Mouse (Mus musculus) kidney, embryonic 15.5 days (tissue): ENCODE data around the gene 1700113H08Rik. TPM values are rescaled to one million over a fixed set of nuclear protein-coding genes. Genes with fewer than 3 reads are reported as not detected.

ENCODE experiments used
- ATAC-seq: fragments of 200-750 bp; cut with Nextera tagmentation; replicated peaks from 2 replicates; pipeline ENCODE4 v1.8.0; 2017; ENCODE audit warnings: moderate TSS enrichment; ENCODE audit not compliant: low FRiP score
- H3K27ac ChIP-seq: fragments of 300-500 bp; sonication (generic); 2 replicates; pipeline ENCODE4 v1.5.1; 2015; ENCODE audit warnings: mild to moderate bottlenecking, inconsistent platforms
- H3K27me3 ChIP-seq: fragments of 300-500 bp; sonication (generic); 2 replicates; pipeline ENCODE4 v1.6.1; 2015; ENCODE audit warnings: inconsistent platforms
- H3K36me3 ChIP-seq: fragments of 300-500 bp; sonication (generic); 2 replicates; pipeline ENCODE4 v1.6.1; 2015; ENCODE audit warnings: inconsistent platforms
- H3K4me1 ChIP-seq: fragments of 300-500 bp; sonication (generic); 2 replicates; pipeline ENCODE4 v1.6.1; 2015; ENCODE audit warnings: inconsistent platforms
- H3K4me2 ChIP-seq: fragments of 300-500 bp; sonication (generic); 2 replicates; pipeline ENCODE4 v1.6.1; 2015; ENCODE audit warnings: moderate library complexity, mild to moderate bottlenecking, inconsistent platforms
- H3K4me3 ChIP-seq: fragments of 300-500 bp; sonication (generic); replicated peaks from 2 replicates; pipeline ENCODE4 v1.5.1; 2015; ENCODE audit warnings: mild to moderate bottlenecking, inconsistent platforms
- H3K9ac ChIP-seq: fragments of 300-500 bp; sonication (generic); 2 replicates; pipeline ENCODE4 v1.6.1; 2015; ENCODE audit warnings: mild to moderate bottlenecking, inconsistent platforms
- H3K9me3 ChIP-seq: fragments of 300-500 bp; sonication (generic); replicated peaks from 2 replicates; pipeline ENCODE4 v1.6.1; 2016; ENCODE audit warnings: inconsistent platforms
- WGBS: fragments of 180-500 bp; shearing (Covaris S2); methylation state at CpG from one replicate; pipeline ENCODE4 v1.1.7; 2015; ENCODE audit warnings: mixed read lengths; 5-methylcytosine and 5-hydroxymethylcytosine counted together
- polyA plus RNA-seq: library from polyadenylated mRNA; unstranded; fragments of >200 nt; fragmentation: Nextera tagmentation; extraction: Ambion mirVana; gene quantifications from 2 replicates; pipeline ENCODE4 v1.2.1, GENCODE M21; 2015

Gene 1700113H08Rik
- not detected in 2 replicates for polyA plus RNA-seq

DNA sequence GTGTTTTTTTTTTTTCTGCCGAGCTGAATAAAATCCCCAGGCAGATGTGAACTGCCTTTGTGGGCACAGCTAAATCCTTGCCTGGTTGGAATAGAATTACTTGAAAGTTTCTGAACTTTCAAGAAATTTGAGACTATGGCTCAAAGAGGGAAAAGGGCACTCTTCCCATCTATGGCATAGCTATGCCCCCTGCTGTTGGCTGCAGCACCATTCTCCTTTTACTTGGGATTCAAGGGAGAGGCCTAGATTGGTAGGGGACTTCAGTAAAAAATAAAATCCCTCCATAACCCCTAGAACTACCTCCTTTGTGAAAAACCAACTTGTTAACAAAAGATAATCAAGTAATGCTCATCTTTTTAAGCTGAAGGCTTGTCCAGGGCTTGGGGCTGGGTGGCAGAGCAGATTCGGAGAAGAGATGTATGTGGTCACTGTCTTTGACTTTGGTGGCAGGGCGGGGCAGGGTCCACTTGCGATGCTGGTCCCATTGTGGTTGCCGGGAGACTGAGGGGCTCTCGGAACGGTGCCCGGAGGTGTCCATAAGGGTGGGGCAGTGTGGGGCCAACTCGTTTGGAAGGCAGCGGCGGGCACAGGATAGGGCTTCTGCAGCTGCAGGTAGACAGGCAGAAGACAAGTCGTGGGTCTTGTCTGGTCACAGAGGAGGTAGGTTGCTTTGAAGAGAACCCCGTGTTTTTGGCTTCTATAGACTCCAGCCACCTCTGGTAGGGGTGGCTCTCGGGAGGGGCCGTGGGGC lies at the start of gene 1700113H08Rik:
1700113H08Rik (plus strand) TSS at position 546 of the 751 bp plus-strand sequence.
- ATAC-seq, result peak; percentile 37
- H3K27ac ChIP-seq, result no peak within 1 kb of the TSS
- 11% methylated on average over 15 of the region's 15 CpGs for whole genome bisulfite sequencing

DNA sequence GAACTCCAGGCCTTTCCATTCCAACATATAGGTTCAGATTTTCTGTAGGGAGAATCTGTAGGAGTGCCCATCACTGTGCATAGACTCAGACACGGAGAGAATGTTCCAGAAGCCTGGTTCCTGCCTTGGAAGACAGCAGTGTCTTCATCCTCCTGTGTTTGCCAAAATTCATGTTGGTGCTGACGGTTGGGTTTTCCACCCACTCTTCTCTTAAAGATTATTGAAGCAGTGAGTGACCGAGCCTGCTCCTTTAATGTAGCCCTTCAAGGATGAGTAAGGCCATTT lies 49.7 kb upstream of the 1700113H08Rik start:
- H3K4me2 ChIP-seq, result no peak overlapping the region
- H3K4me1 ChIP-seq, result no peaks in the 10 kb centered on the region
- WGBS, result 83% methylated on average over 3 of the region's 3 CpGs
- no peaks in the 10 kb centered on the region for H3K36me3 ChIP-seq
- no peaks in the 10 kb centered on the region for H3K27me3 ChIP-seq
- no peak for ATAC-seq
- H3K4me3 ChIP-seq, result no peak overlapping the region
- H3K9ac ChIP-seq, result no peak overlapping the region
- no peak overlapping the region for H3K27ac ChIP-seq
- H3K9me3 ChIP-seq, result no peaks in the 10 kb centered on the region

More for the DNA sequence above, at the start of gene 1700113H08Rik:
- H3K4me3 ChIP-seq, result peak within 1 kb of the TSS; percentile 54
- peak within 1 kb of the TSS; percentile 97 for H3K4me2 ChIP-seq
- H3K9me3 ChIP-seq, result no peaks in the 10 kb centered on the region
- peaks cover 13% of the 10 kb centered on the region for H3K27me3 ChIP-seq
- H3K4me1 ChIP-seq, result peaks cover 12% of the 10 kb centered on the region
- H3K36me3 ChIP-seq, result no peaks in the 10 kb centered on the region
- H3K9ac ChIP-seq, result peak within 1 kb of the TSS; percentile 31; the same call in 1 of the 2 replicates

DNA sequence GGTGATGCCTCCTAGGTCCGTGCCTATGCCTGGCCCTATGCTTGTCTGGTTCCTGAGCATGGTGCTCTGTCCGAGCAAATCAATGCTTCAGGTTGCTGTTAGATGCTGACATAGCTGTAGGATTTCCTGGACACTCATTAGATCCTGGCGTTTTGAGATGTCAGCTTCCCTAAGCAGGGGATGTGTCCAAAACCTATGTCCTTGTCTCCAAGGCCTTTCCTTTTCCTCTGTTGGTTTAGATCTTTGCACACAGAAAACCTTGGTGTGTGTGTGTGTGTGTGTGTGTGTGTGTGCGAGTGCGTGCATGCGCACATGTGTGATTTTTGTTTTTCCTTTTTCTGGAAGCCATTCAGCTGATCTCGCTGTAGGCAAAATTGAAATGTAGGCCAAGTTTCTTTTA lies 45.8 kb upstream of the 1700113H08Rik start:
- ATAC-seq, result no peak
- Histone ChIP-seq H3K4me1 (peaks cover 9% of the 10 kb centered on the region), H3K27me3 (no peaks in the 10 kb centered on the region), H3K9me3 (no peaks in the 10 kb centered on the region), H3K9ac (no peak overlapping the region), H3K36me3 (no peaks in the 10 kb centered on the region), H3K4me2 (no peak overlapping the region), H3K27ac (no peak overlapping the region), H3K4me3 (no peak overlapping the region)
- WGBS, result 84% methylated on average over 7 of the region's 7 CpGs

DNA sequence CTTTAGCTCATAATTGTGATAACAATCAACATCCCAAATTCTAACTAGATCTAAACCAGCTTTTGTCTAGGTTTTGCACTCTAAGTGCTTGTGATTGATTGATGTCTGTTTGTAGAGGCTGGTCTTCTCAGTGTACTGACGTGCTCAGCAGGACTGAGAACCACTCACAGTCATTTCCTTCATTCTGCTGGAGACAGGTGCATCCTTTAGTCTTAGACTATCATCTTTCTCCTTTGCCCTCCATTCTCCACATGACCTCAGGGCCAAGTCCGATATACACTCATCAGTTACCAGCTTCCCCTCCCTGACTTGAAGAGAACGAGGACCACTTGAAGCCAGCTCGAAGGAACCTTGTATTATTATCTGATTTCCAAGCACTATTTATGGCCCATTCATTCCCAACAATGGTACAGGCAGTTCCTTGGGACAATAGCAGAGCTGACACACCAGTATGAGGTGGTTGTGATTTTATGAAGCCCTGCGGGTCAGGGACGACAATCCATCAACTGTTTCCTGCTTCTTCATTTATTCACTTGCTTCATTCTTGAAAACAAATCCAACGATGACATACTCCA lies 43.4 kb upstream of the 1700113H08Rik start:
- Histone ChIP-seq H3K4me1 (peaks cover 15% of the 10 kb centered on the region), H3K4me3 (no peak overlapping the region), H3K9me3 (no peaks in the 10 kb centered on the region), H3K27ac (peak overlapping the region; percentile 37; the same call in 1 of the 2 replicates), H3K9ac (no peak overlapping the region), H3K27me3 (no peaks in the 10 kb centered on the region), H3K4me2 (no peak overlapping the region), H3K36me3 (no peaks in the 10 kb centered on the region)
- WGBS, result 64% methylated on average over 7 of the region's 7 CpGs
- no peak for ATAC-seq

DNA sequence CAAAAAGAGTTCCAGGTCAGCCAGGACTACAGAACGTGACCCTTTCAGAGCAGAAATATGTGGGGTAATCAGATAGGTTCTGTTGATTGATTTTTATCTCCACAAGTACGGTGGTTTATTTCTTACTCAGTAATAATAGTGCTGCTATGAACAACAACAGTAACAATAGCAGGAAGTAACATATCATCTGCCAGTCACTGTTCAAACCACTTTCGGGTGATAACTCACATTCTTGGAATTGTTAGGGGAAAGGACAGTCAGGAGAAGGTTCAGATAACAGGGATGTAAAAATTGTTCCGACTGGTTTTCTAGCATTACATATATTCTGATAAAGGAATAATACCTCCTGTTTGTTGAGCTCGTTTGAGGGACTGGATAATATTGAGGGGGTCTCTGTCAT lies 42.4 kb upstream of the 1700113H08Rik start:
- no peak overlapping the region for H3K4me2 ChIP-seq
- WGBS, result 21% methylated on average over 5 of the region's 5 CpGs
- no peak for ATAC-seq
- H3K27me3 ChIP-seq, result no peaks in the 10 kb centered on the region; the same call in 1 of the 2 replicates
- no peak overlapping the region for H3K27ac ChIP-seq
- H3K4me1 ChIP-seq, result peaks cover 15% of the 10 kb centered on the region
- no peaks in the 10 kb centered on the region for H3K36me3 ChIP-seq
- H3K9ac ChIP-seq, result no peak overlapping the region
- no peak overlapping the region for H3K4me3 ChIP-seq
- H3K9me3 ChIP-seq, result no peaks in the 10 kb centered on the region

DNA sequence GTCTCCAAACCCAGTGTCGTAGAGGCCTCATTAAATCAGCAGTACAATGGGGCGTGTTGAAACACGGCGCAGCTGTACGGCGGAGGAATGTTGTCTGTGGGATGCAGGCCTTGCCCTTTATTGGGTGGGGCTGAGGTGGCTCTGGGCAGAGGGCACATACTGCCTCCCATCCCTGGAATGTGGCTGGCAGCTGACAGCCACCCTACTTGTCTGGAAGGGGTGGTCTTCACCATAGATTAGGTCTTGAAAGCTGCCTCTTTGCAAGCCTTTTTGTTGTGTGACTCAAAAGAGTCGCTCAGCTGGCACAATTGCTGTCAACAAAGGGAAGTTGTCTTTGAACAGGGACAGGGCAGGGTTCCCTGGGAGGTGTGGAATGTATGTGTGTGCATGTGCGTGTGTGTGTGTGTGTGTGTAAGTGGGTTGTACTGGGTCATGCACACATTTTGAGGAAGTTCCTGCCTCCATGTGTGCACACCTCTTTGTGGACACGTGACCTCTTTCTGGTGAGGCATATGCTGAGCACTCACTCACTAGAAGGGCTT lies 41.6 kb upstream of the 1700113H08Rik start:
- Histone ChIP-seq H3K9ac (no peak overlapping the region), H3K4me2 (no peak overlapping the region), H3K27ac (no peak overlapping the region), H3K36me3 (no peaks in the 10 kb centered on the region), H3K27me3 (no peaks in the 10 kb centered on the region; the same call in 1 of the 2 replicates), H3K9me3 (no peaks in the 10 kb centered on the region), H3K4me3 (no peak overlapping the region), H3K4me1 (peaks cover 15% of the 10 kb centered on the region)
- peak; percentile 80 for ATAC-seq
- WGBS, result 36% methylated on average over 9 of the region's 9 CpGs

DNA sequence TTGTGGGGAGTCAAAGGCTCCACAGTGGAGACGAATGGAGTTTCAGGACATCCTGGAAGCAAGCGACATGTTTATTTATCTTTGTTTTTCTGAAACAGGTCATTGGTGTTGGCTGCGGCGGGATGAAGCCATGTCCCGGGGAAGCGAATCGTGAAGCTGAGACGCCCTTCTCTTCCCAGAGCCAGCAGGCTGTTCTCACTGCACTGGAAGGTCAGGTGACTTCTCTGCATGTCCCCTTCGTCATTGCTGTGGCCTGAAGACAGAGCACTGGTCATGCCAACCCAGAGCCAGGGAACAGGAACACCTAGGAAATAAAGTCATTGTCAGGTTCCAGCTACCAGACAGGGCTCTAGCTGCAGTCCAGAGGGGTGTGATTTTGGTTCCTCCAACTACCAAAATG lies 39.0 kb upstream of the 1700113H08Rik start:
- H3K36me3 ChIP-seq, result no peaks in the 10 kb centered on the region
- no peaks in the 10 kb centered on the region for H3K9me3 ChIP-seq
- H3K4me2 ChIP-seq, result no peak overlapping the region
- no peak overlapping the region for H3K9ac ChIP-seq
- H3K4me1 ChIP-seq, result peaks cover 15% of the 10 kb centered on the region
- H3K27ac ChIP-seq, result no peak overlapping the region
- WGBS, result 40% methylated on average over 9 of the region's 9 CpGs
- no peak overlapping the region for H3K4me3 ChIP-seq
- H3K27me3 ChIP-seq, result peaks cover 5% of the 10 kb centered on the region; the same call in 1 of the 2 replicates
- peak; percentile 55; the same call in 1 of the 2 replicates for ATAC-seq

DNA sequence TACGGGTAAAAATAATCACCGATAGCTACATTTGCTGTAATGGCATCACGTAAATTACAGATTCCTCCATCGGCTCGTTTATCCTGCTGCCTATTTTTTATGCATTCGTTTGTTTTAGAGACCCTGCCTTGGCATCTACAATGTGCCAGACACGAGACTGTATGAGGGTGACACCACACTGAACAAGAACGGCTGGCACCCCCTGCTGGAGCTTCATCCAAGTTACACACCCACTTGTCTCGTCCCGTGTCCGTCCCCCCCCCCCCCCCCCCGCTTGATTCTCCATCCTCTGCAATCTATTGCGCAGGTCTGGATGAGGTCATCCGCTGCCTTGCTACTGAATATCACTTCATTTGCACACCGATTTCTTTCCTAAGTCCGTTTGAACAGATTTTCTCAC lies 37.1 kb upstream of the 1700113H08Rik start:
- no peak overlapping the region for H3K4me3 ChIP-seq
- H3K27me3 ChIP-seq, result peaks cover 5% of the 10 kb centered on the region; the same call in 1 of the 2 replicates
- WGBS, result 73% methylated on average over 12 of the region's 16 CpGs
- ATAC-seq, result no peak
- no peak overlapping the region for H3K9ac ChIP-seq
- H3K36me3 ChIP-seq, result no peaks in the 10 kb centered on the region
- no peaks in the 10 kb centered on the region for H3K9me3 ChIP-seq
- no peak overlapping the region for H3K27ac ChIP-seq
- H3K4me1 ChIP-seq, result peaks cover 11% of the 10 kb centered on the region
- no peak overlapping the region for H3K4me2 ChIP-seq

DNA sequence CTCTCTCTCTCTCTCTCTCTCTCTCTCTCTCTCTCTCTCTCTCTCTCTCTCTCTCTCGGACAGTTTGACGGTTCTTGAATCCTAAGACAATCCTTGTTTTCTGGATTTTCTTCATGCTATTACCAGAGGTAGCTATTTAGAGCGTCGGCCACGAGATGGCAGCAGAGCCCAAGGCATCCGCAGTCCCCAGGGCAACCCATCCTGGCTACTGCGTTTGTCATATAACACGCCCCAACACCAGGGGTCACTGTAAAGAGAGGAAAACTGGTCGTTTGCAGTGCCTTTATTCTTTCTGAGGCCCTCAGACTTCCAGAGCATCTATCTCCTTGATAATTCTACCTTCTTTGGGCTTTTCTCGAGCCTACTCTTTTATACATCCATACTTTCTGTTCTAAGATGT lies 33.0 kb upstream of the 1700113H08Rik start:
- Histone ChIP-seq H3K27me3 (peaks cover 5% of the 10 kb centered on the region; the same call in 1 of the 2 replicates), H3K4me1 (no peaks in the 10 kb centered on the region), H3K4me3 (no peak overlapping the region), H3K36me3 (no peaks in the 10 kb centered on the region), H3K9ac (no peak overlapping the region), H3K27ac (no peak overlapping the region), H3K4me2 (no peak overlapping the region), H3K9me3 (no peaks in the 10 kb centered on the region)
- ATAC-seq, result peak; percentile 79
- 4% methylated on average over 10 of the region's 10 CpGs for WGBS

DNA sequence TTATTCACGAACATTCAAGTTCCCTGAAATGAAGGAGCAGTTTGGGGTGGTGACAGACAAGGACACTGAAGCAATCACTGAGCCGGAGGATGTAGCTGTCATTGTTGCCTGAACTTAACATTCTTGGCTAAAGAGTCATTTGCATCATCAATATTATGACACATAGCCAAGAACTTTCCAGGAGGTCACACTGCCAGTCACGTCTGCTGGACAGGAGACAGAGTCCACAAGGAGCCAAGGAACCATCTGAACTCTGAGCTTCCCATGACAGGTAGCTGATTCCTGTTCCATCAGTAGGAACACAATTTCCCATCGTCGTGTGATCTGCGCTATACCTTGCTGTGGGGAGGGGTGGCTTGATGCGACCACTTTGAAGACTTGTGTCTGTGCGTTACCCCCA lies 25.1 kb upstream of the 1700113H08Rik start:
- H3K9ac ChIP-seq, result no peak overlapping the region
- H3K27ac ChIP-seq, result no peak overlapping the region
- H3K4me1 ChIP-seq, result no peaks in the 10 kb centered on the region
- ATAC-seq, result no peak
- no peaks in the 10 kb centered on the region for H3K27me3 ChIP-seq
- no peaks in the 10 kb centered on the region for H3K9me3 ChIP-seq
- H3K36me3 ChIP-seq, result no peaks in the 10 kb centered on the region
- 85% methylated on average over 8 of the region's 8 CpGs for WGBS
- no peak overlapping the region for H3K4me3 ChIP-seq
- H3K4me2 ChIP-seq, result no peak overlapping the region

DNA sequence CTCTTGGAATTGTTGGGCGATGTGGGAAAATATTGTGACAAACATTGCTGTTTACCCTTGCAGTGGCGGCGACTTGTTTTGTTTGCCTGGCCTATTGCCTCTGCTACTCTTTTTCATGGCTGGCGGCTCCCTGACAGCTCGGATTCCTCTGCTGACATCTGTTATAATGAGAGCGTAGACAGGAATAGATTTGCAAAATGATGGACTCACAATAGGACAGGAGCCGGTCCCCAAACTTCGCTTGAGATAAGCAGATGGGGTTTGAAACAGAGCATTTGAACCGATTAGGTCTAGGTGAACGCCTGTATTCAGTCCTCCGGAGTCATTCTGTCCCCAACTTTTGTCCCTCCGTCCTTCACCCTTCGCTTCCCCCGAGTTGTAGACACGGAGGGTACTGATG lies 22.0 kb upstream of the 1700113H08Rik start:
- no peak overlapping the region for H3K9ac ChIP-seq
- no peak overlapping the region for H3K27ac ChIP-seq
- WGBS, result 86% methylated on average over 15 of the region's 15 CpGs
- no peaks in the 10 kb centered on the region for H3K36me3 ChIP-seq
- H3K4me3 ChIP-seq, result no peak overlapping the region
- no peaks in the 10 kb centered on the region for H3K9me3 ChIP-seq
- H3K4me1 ChIP-seq, result no peaks in the 10 kb centered on the region
- no peak for ATAC-seq
- no peaks in the 10 kb centered on the region for H3K27me3 ChIP-seq
- H3K4me2 ChIP-seq, result no peak overlapping the region

DNA sequence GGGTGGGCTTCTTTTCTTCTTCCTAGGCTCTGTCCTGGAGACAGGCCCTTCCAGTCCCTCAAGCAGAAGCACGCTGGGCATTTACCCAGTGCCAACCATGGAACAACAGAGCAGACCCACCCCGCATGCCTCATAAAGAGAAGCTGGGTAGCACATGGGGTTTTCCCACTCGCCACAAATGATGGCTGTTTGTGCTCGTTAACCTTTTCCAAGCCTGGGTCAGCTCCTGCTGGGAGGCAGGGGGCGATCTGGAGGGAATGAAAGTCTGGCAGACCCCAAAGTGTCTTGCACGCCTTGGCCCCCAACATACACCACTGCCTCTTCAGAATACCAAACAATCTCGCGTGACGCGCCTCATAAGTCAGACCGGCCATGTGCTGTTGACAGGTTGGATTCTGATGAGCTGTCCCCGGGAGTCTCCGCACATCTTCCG lies 21.6 kb upstream of the 1700113H08Rik start:
- Histone ChIP-seq H3K27ac (no peak overlapping the region), H3K4me3 (no peak overlapping the region), H3K9ac (no peak overlapping the region), H3K27me3 (no peaks in the 10 kb centered on the region), H3K4me2 (no peak overlapping the region), H3K9me3 (no peaks in the 10 kb centered on the region), H3K4me1 (no peaks in the 10 kb centered on the region), H3K36me3 (no peaks in the 10 kb centered on the region)
- 52% methylated on average over 14 of the region's 14 CpGs for WGBS
- ATAC-seq, result no peak
